Mouse (Mus musculus) testis, adult 2 months (tissue): ENCODE data around the gene 4930432M17Rik.

Source experiments
- CTCF ChIP-seq: fragments of 200-500 bp; IDR thresholded peaks from 2 replicates; pipeline ENCODE4 v1.5.1; 2012; ENCODE audit warnings: low read depth, mild to moderate bottlenecking, inconsistent platforms, low read length, moderate library complexity; ENCODE audit not compliant: control insufficient read depth, insufficient read depth, insufficient replicate concordance
- POLR2A ChIP-seq: fragments of 200-500 bp; IDR thresholded peaks from 2 replicates; pipeline ENCODE4 v1.6.1; 2012; ENCODE audit warnings: low read depth, mild to moderate bottlenecking, inconsistent platforms, low read length, moderate library complexity; ENCODE audit not compliant: control insufficient read depth

- no peak for TF ChIP-seq CTCF
- no peak for TF ChIP-seq POLR2A
Observed at GRCm38 (mm10) chr3:121630626-121631025, 39.9 kb upstream of the 4930432M17Rik start.
